Mouse (Mus musculus): ENCODE measurements around the gene Slc17a7. TPM values are rescaled to one million over a fixed set of nuclear protein-coding genes. Genes with fewer than 3 reads are reported as not detected.
A peak's percentile ranks its signal among the peaks of the same experiment; 100 is the strongest.

The Slc17a7 gene
- total RNA-seq, 2 experiments from 2014 or later: not detected

DNA sequence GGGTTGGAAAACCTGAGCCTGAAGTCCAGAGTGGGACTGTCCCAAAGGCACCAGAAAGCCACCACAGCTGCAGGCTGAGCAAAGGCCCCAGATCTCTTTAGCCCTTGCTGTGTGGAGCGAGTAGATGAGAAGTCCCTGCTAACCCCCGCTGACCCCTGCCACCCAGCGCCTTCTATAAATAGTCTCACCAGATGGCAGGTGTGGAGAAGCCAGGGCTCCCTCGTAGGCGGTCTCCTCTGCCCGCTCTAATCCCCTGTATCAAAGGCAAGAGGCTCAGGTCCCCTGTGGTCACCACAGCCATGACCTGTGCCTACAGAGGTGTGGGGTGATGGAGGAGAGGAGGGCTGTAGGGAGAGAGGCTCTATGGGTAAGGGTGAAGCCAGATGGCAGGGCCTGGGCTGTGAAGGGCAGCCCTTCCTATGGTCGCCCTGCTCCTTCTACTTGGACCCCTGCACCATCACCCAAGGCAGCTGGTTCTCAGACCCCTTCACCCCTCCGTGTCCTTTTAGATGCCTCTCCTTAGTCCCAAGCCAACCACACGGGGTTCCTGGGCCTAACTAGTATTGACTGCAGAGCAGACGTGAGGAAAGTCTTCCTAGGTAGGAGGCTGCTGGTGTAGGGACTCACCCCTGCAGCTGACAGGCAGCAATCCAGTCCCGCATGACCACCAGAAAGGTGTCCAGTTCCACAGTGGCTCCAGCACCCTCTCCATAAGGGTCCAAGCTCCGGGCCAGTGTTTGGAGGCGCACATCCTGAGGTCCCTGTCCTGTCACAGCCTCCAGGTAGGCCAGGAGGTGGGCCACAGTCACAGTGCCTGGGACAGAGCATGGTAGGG is 31.8 kb downstream of the Slc17a7 start:
- ATAC-seq (replicated peaks; ENCODE audit: poor library complexity): no peak

DNA sequence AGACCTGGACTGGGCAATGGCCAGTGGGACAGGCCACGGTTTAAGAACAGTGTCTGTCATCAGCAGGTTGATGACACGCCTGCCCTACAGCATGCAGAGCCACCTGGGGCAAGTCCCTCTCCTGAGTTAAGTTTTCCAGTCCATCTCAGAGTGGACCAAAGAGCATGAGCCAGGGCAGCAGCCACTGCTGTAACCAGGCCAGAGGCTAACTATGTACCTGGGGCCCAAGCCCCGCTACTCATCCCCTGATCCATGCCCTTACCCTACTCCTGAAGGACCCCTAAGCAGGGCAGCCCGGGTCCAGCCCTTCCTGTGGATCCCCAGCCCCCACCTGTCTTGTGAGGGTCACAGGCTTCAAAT is 32.4 kb downstream of the Slc17a7 start:
- no peak for ATAC-seq (replicated peaks; ENCODE audit: poor library complexity)

DNA sequence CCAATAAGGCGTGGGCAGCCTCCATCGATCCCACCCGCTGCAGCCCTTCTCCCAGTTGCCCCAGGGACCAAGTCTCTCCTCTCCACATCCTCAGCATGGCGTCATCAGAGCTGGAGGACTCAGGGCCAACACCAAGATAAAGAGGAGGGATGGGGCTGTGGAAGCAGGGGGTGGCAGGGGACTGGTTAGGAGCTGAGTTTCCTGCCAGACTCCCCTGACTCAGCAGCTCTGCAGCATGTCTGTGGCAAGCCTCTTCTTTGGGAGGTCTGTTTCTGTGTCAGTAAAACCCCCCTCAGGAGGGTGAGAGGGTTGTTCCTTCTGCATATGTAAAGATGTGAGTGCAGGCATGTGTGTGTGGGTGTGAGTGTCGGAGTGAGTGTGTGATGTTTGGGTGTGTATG is 33.2 kb downstream of the Slc17a7 start:
- 0 out of 2 replicates have a peak, but pooled peaks have one; percentile 14 for ATAC-seq (replicated peaks; ENCODE audit: poor library complexity)

DNA sequence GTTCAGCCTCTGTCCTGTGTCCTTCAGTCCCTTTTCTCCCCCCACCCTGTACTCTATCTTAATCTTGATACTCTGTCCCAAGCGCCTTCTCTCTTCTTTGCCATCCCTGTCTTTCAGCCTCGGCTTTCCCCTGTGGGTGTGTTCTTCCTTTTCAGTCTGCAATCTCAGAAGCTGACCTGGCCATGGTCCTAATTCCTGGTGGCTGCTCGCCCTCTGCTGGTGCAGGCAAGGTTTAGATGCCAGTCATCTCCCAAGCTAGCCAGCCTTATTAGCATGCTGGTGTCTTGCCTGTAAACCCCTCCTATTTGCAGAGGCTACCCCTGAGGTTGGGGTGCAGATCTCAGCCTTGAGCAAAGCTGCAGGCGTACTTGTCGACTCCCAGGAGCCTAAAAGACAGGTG is 34.7 kb downstream of the Slc17a7 start:
- peak; percentile 81 for ATAC-seq (replicated peaks; ENCODE audit: poor library complexity)

DNA sequence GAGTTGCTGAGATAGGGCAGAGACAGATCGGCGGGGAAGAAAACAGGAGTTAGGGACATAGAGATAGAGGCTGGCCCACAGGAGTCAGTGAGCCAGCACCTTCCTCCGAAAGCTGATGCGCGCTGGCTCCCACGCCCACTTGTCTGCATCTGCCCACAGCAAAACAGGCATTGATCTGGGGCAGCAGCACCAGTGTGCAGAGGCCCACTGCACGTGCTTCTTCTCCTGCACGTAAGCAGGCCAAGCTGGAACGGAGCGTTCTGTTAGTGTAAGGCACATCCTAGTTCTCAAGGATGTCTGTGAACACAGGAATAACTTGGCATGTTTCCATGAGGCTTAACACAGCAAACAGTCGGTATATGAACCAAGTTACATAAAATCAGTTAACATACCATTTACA is 35.2 kb downstream of the Slc17a7 start:
- no peak for ATAC-seq (replicated peaks; ENCODE audit: poor library complexity)

DNA sequence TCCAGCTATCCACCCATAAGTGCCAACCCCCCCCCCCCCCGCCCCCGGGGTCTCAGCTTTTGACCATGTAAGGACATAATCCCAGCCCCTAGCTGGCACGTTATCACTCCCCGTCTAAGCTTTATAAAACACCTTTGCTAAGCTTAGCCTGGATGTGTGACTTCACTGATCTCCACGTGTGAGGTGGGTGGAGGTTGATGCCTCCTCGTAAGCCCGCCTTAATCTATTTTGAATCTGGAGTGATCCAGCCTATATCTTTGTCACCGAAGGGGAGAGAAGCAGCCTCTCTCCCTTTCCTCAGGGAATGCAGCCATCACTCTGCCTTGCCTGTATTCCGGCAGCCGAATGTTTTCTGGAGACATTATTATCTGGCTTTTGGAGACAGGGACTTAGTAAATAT is 38.9 kb downstream of the Slc17a7 start:
- no peak for ATAC-seq (replicated peaks; ENCODE audit: poor library complexity)

DNA sequence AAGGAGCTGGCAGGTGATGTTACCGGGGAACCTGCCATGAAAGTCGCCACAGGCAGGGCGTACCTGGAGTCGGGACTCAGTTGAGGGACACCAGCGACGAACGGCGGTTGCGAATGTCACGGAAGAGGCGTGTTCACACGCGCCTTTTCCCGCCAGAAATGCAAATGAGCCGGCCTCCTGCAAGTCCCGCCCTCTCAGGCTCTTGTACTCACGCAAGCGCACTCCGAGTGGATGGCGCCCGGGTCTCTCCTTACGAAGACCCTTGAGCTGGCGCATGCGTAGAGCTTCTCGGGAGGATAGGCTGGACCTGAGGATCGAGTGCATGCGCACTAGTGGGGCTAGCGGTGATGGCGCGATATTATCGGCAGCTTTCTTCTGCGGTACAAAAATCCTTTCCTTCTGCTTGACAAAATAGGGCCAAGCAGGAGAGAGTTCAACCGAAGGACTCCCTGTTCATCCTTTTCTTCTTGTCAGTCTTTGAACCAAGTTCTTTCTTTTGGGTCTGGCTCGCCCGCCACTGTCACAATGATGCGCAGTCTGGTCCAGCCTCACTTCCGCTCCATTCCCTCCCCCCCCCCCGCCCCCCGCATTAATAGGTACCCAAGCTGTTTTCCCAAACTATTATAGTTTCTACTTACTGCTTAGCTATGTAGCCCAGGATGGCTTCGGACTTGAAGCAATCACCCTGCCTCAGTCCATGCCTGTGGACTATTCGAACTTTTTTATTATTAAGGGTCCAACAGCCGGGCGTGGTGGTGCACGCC is 40.8 kb downstream of the Slc17a7 start, which contains the start of gene Ccdc155:
TSS of gene Ccdc155 (minus strand) at position 513 of the 764 bp plus-strand sequence.
- peak; percentile 96 for ATAC-seq (replicated peaks; ENCODE audit: poor library complexity)

DNA sequence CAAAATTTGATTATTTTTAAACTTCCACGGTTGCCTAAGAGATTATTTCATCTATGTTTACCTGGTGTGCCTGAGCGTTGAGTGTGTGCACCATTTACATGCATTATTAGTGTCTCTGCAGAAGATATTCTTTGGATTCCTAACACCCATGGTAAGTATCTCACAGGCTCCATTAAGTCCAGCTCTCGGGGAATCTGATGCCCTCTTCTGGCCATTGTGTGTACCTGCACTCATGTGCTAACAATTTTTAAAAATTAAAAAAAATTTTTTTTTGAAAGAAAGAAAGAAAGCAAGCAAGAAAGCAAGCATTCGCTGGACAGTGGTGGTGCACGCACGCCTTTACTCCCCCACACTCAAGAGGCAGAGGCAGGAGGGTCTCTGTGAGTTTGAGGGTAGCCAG is 44.5 kb downstream of the Slc17a7 start:
- ATAC-seq (replicated peaks; ENCODE audit: poor library complexity): no peak

DNA sequence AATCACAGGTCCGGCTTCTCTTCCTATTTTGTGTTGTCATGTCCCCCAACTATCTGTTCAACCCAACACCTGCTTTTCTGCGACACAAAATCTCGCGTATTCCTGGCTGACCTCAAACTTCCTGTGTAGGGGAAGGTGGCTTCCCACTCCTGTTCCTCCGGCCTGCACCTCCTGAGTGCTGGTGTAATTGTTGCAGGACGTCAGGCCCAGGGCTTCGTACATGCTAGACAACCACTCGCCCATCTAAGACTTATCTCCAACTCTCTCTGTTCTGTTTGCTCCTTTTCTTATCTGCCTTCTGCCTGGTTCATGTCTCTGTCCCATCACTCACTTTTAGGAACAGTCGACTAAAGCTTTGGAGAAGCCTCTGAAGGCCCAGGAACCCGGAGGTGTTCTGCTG is 47.3 kb downstream of the Slc17a7 start:
- peak; percentile 21 for ATAC-seq (replicated peaks; ENCODE audit: poor library complexity)

DNA sequence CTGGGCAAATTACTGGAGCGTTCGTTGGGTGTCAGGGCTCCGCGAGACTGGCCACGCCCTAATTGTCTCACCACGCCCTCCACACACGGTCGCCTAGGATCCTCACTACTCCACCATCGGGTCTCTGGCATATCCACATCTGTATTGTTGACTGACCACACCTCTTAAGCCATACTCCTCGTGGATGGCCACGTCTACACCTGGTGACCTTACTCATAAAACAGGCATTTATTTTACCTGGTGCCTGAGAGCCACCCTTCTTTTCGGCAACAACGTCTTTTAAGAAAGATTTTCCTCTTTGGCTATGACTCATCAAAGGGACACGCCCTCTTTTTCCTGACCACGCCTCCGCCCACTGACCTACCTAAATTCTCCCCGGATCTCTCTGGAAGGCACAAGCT is 48.1 kb downstream of the Slc17a7 start, which contains the start of gene Dkkl1:
TSS of gene Dkkl1 (minus strand) at position 297 of the 401 bp plus-strand sequence.
- ATAC-seq (replicated peaks; ENCODE audit: poor library complexity): peak; percentile 87

DNA sequence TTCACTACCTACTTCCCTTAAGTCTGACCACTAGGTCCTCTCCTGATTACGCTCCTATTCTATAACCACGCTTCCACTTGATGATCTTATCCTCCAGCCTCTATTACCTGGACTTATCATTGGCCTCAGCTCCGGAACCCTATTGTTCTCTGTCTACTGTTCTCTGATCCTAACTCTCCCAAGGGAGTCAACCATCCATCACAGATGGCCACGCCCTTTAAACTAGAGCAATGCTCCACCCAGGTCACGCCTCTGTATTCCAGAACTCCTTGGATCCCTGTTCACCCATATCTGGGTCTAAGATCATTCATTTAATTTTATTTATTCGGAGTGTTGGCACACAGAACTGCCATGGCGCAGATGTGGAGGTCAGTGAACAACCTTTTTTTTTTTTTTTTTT is 48.6 kb downstream of the Slc17a7 start:
- ATAC-seq (replicated peaks; ENCODE audit: poor library complexity): no peak

DNA sequence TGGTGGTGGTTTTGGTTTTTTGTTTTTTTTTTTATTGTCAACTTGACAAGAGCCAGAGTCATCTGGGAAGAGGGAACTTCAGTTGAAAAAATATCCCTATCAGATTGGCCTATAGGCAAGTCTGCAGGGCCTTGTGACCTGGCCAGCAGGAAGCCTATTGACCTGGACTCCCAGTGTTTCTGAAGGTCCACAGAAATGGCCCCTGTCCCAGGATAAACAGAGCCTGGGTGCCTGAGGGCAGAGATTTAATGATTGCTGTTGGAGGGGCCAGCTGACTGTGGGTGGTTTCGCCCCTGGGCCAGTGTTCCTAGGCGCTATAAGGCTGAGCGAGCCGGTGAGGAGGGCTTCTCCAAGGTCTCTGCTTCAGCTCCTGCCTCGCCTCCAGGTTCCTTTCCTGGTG is 50.0 kb downstream of the Slc17a7 start:
- no peak for ATAC-seq (replicated peaks; ENCODE audit: poor library complexity)

DNA sequence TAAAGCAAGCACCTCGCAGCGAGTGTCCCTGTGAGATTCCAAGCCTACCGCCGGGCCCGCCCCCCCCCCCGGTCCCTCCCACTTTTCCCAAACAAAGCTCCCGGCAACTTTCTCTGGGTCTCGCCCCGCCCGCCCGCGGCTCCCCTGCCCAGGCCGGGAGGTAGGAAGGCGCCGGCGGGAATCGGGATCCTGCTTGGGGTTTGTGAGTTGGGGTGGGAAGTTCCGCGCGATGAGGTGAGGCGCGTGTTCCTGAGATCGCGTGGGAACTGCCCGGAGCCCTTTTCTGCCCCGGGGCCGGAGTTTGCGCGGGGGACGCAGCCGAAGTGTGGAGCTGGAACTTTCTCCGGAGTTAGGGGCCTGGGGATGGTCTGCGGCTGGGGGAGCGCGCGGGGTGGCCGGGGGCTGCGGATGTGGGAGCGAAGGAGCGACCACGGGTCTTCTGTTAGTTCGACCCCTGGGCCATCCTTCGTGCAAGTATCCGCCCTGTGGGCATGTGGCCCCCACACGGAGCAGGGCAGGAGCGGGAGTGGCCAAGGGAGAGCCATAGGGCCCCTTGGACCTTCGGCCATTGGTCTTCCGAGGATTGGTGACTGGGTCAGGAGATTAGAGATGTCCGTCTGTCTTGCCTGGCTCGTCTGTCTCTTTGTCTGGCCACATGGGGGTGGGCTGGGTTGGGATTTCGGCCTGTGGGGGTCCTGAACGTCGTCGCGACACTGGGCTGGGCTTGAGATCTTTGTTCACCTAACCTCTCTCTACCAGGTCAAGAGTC is 52.1 kb downstream of the Slc17a7 start, which contains the start of gene Tead2:
TSS of gene Tead2 (plus strand) at position 81 of the 769 bp plus-strand sequence.
- ATAC-seq (replicated peaks; ENCODE audit: poor library complexity): no peak

DNA sequence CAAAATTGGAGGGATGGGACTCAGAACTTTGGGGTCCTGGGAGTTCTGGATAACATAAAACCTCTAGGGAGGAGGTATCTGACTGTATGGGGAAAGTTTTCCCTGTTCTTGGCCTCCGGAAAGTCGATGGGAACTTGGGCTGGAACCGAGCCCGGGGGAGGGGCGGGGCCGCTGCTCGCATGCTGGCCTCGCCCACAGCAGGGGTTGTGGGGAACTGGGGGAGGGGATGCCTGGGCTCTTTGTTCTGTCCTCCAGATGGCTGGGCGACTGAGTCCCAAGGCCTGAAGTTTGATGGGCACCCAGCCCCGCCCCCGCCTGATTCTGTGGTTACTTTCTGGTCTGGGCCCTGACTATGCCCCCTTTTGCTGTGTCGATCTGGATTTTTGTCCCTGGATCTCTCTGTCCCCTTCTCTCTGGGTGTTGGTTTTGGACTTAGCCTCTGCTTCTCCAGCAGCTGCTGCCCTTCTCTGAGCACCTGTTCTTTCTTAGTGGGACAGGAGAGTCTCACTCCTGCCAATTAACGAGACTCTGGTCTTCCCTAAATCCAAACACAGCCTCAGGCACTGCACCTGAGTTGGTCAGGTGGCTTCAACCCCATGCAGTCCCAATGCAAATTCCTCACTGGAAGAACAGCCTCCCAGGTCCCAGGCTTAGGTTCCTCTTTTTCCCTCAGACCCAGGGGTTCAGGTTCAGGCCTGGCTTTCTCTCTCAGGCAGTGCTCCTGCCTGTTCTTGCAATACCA is 52.9 kb downstream of the Slc17a7 start:
- 0 out of 2 replicates have a peak, but pooled peaks have one; percentile 7 for ATAC-seq (replicated peaks; ENCODE audit: poor library complexity)

DNA sequence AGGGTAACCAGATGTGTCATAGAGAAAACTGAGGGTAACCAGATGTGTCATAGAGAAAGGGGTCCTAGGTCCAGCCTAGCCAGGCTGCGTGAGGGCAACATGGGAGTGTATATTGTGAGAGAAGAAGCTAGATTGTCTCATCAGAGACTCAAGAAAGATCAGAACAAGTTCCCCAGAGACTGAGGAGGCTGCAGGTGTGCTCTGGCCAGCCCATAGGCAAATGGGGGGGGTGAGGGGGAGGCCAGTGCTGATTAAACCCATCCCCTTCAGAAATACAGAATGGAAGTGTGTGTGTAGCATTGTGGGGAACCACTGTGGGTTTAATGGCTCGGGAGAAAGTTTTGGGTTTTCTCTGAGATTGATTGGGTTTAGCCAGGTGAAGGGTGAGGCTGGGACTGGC is 57.9 kb downstream of the Slc17a7 start:
- ATAC-seq (replicated peaks; ENCODE audit: poor library complexity): no peak

DNA sequence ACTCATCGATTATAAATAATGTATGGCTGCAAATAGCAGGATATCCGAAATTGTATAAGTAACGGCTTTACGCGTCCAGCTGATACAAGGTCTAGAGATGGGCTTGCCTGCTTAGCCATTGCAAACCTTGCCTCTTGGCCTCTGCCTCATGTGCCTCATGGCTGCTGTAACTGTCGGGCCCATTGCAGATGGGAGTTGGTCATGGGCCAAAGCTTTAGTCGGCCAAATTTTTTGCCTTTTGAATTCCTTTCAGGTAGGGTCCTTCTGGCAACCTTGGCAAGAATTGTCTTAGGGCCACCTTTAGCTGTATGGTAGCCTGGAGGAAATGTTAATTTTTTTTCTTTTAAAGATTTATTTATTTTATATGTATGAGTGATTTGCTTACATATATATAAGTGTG is 61.1 kb downstream of the Slc17a7 start:
- no peak for ATAC-seq (replicated peaks; ENCODE audit: poor library complexity)
